Mouse (Mus musculus) midbrain, embryonic 10.5 days (tissue): Measurements from ENCODE around the gene Olfr507. TPM values are rescaled to one million over a fixed set of nuclear protein-coding genes. Genes with fewer than 3 reads are reported as not detected.

Experiments
- polyA plus RNA-seq: library from polyadenylated mRNA; unstranded; fragments of >200 nt; fragmentation: Nextera tagmentation; extraction: Ambion mirVana; gene quantifications from 2 replicates; pipeline ENCODE4 v1.2.1, GENCODE M21; 2016

The Olfr507 gene
- polyA plus RNA-seq, 1 experiment from 2014 or later: not detected

Other genes starting within 250 kb of the Olfr507 start
- gene Olfr495, start 228.6 kb upstream of the Olfr507 start, polyA plus RNA-seq: not detected in 2 replicates
- not detected in 2 replicates for gene Olfr497, start 201.4 kb upstream of the Olfr507 start, polyA plus RNA-seq
- gene Olfr498, start 156.5 kb upstream of the Olfr507 start, polyA plus RNA-seq: not detected in 2 replicates
- not detected in 2 replicates for gene Olfr502, start 96.7 kb upstream of the Olfr507 start, polyA plus RNA-seq
- gene Olfr503, start 77.3 kb upstream of the Olfr507 start, polyA plus RNA-seq: not detected in 2 replicates
- gene Olfr504, start 56.0 kb upstream of the Olfr507 start, polyA plus RNA-seq: not detected in 2 replicates
- not detected in 2 replicates for gene Olfr506, start 11.0 kb upstream of the Olfr507 start, polyA plus RNA-seq
- not detected in 2 replicates for gene Olfr508, start 8.2 kb downstream of the Olfr507 start, polyA plus RNA-seq
- not detected in 2 replicates for gene Olfr509, start 30.1 kb downstream of the Olfr507 start, polyA plus RNA-seq
- not detected in 2 replicates for gene Olfr510, start 44.6 kb downstream of the Olfr507 start, polyA plus RNA-seq
- gene Olfr512, start 91.5 kb downstream of the Olfr507 start, polyA plus RNA-seq: not detected in 2 replicates
- not detected in 2 replicates for gene Olfr513, start 129.2 kb downstream of the Olfr507 start, polyA plus RNA-seq
- gene Olfr514, start 204.2 kb downstream of the Olfr507 start, polyA plus RNA-seq: not detected in 2 replicates
- not detected in 2 replicates for gene Olfr516, start 228.7 kb downstream of the Olfr507 start, polyA plus RNA-seq